Mouse (Mus musculus) hindbrain, embryonic 13.5 days (tissue): ENCODE results near the gene Myh7b. TPM values are rescaled to one million over a fixed set of nuclear protein-coding genes. Genes with fewer than 3 reads are reported as not detected.
"Not testable (repeated sequence)": the region's sequence is repeated elsewhere in the genome, so short reads cannot be mapped to it uniquely, and the experiment has no call there.

Experiments
- ATAC-seq: fragments of 200-750 bp; cut with Nextera tagmentation; 2 replicates; pipeline ENCODE4 v1.8.0; 2017; ENCODE audit warnings: moderate TSS enrichment; ENCODE audit not compliant: low FRiP score
- H3K27ac ChIP-seq: fragments of 300-500 bp; sonication (generic); 2 replicates; pipeline ENCODE4 v1.5.1; 2015; ENCODE audit warnings: inconsistent platforms, mild to moderate bottlenecking, moderate library complexity
- H3K27me3 ChIP-seq: fragments of 300-500 bp; sonication (generic); 2 replicates; pipeline ENCODE4 v1.6.1; 2015; ENCODE audit warnings: mild to moderate bottlenecking, inconsistent platforms
- H3K36me3 ChIP-seq: fragments of 300-500 bp; sonication (generic); 2 replicates; pipeline ENCODE4 v1.6.1; 2015; ENCODE audit warnings: mild to moderate bottlenecking, inconsistent platforms
- H3K4me1 ChIP-seq: fragments of 300-500 bp; sonication (generic); replicated peaks from 2 replicates; pipeline ENCODE4 v1.6.1; 2015; ENCODE audit warnings: inconsistent platforms
- H3K4me2 ChIP-seq: fragments of 300-500 bp; sonication (generic); 2 replicates; pipeline ENCODE4 v1.6.1; 2015; ENCODE audit warnings: inconsistent platforms, mild to moderate bottlenecking, moderate library complexity
- H3K4me3 ChIP-seq: fragments of 300-500 bp; sonication (generic); 2 replicates; pipeline ENCODE4 v1.5.1; 2015; ENCODE audit warnings: mild to moderate bottlenecking, inconsistent platforms
- H3K9ac ChIP-seq: fragments of 300-500 bp; sonication (generic); 2 replicates; pipeline ENCODE4 v1.6.1; 2015; ENCODE audit warnings: mild to moderate bottlenecking, inconsistent platforms
- H3K9me3 ChIP-seq: fragments of 300-500 bp; sonication (generic); 2 replicates; pipeline ENCODE4 v1.6.1; 2016; ENCODE audit warnings: inconsistent platforms
- WGBS: fragments of 180-500 bp; shearing (Covaris S2); methylation state at CpG from one replicate; pipeline ENCODE4 v1.1.7; 2015; 5-methylcytosine and 5-hydroxymethylcytosine counted together
- polyA plus RNA-seq: library from polyadenylated mRNA; unstranded; fragments of >200 nt; fragmentation: Nextera tagmentation; extraction: Ambion mirVana; gene quantifications from 2 replicates; pipeline ENCODE4 v1.2.1, GENCODE M21; 2015

Gene Myh7b
- polyA plus RNA-seq, 1 experiment from 2014 or later = 0.82 TPM

GRCm38 (mm10) chr2:155585082-155585481 is 25.9 kb upstream of the Myh7b start:
- 86% methylated on average over 9 of the region's 9 CpGs for WGBS
- no peak overlapping the region for H3K4me3 ChIP-seq
- H3K36me3 ChIP-seq = no peaks in the 10 kb centered on the region

GRCm38 (mm10) chr2:155585486-155585885 is 25.5 kb upstream of the Myh7b start:
- 68% methylated on average over 10 of the region's 10 CpGs for WGBS
- Histone ChIP-seq H3K4me3 (no peak overlapping the region), H3K27ac (no peak overlapping the region), H3K4me1 (no peaks in the 10 kb centered on the region), H3K36me3 (no peaks in the 10 kb centered on the region), H3K9ac (no peak overlapping the region), H3K9me3 (no peaks in the 10 kb centered on the region), H3K4me2 (no peak overlapping the region), H3K27me3 (no peaks in the 10 kb centered on the region)
- ATAC-seq = no peak

More at GRCm38 (mm10) chr2:155585082-155585481, 25.9 kb upstream of the Myh7b start:
- H3K4me2 ChIP-seq = no peak overlapping the region
- H3K27me3 ChIP-seq = no peaks in the 10 kb centered on the region
- no peaks in the 10 kb centered on the region for H3K9me3 ChIP-seq
- H3K9ac ChIP-seq = no peak overlapping the region
- no peak for ATAC-seq
- H3K27ac ChIP-seq = no peak overlapping the region
- H3K4me1 ChIP-seq = no peaks in the 10 kb centered on the region

GRCm38 (mm10) chr2:155588136-155588535 is 22.9 kb upstream of the Myh7b start:
- Histone ChIP-seq H3K9me3 (no peaks in the 10 kb centered on the region), H3K4me1 (peaks cover 15% of the 10 kb centered on the region), H3K27ac (no peak overlapping the region), H3K36me3 (no peaks in the 10 kb centered on the region), H3K4me2 (no peak overlapping the region), H3K9ac (no peak overlapping the region), H3K4me3 (no peak overlapping the region), H3K27me3 (no peaks in the 10 kb centered on the region)
- no peak for ATAC-seq
- WGBS = 88% methylated on average over 3 of the region's 3 CpGs

GRCm38 (mm10) chr2:155589521-155589920 is 21.5 kb upstream of the Myh7b start:
- Histone ChIP-seq H3K4me3 (no peak overlapping the region), H3K27ac (no peak overlapping the region), H3K9ac (no peak overlapping the region), H3K9me3 (no peaks in the 10 kb centered on the region), H3K4me1 (peaks cover 17% of the 10 kb centered on the region), H3K27me3 (no peaks in the 10 kb centered on the region), H3K36me3 (no peaks in the 10 kb centered on the region), H3K4me2 (no peak overlapping the region)
- WGBS = 73% methylated on average over 6 of the region's 6 CpGs
- ATAC-seq = no peak

GRCm38 (mm10) chr2:155590876-155591275 is 20.1 kb upstream of the Myh7b start:
- WGBS = 93% methylated on average over 2 of the region's 2 CpGs
- no peaks in the 10 kb centered on the region for H3K36me3 ChIP-seq
- no peak for ATAC-seq
- no peaks in the 10 kb centered on the region for H3K9me3 ChIP-seq
- no peak overlapping the region for H3K4me2 ChIP-seq
- H3K4me1 ChIP-seq = peaks cover 17% of the 10 kb centered on the region
- no peak overlapping the region for H3K27ac ChIP-seq
- H3K27me3 ChIP-seq = peaks cover 5% of the 10 kb centered on the region; the same call in 1 of the 2 replicates
- 0 out of 2 replicates have a peak overlapping the region, but pooled peaks have one; percentile 6 for H3K9ac ChIP-seq
- no peak overlapping the region for H3K4me3 ChIP-seq

- H3K9me3 ChIP-seq = no peaks in the 10 kb centered on the region
- H3K4me3 ChIP-seq = peak overlapping the region; percentile 52
- H3K9ac ChIP-seq = peak overlapping the region; percentile 75
- peaks cover 17% of the 10 kb centered on the region for H3K4me1 ChIP-seq
- H3K36me3 ChIP-seq = no peaks in the 10 kb centered on the region
- peak overlapping the region; percentile 85; the same call in 1 of the 2 replicates for H3K27ac ChIP-seq
- no peak for ATAC-seq
- peak overlapping the region; percentile 79 for H3K4me2 ChIP-seq
- 9% methylated on average over 6 of the region's 6 CpGs for WGBS
- peaks cover 9% of the 10 kb centered on the region; the same call in 1 of the 2 replicates for H3K27me3 ChIP-seq
Observed at GRCm38 (mm10) chr2:155591676-155592075, 19.3 kb upstream of the Myh7b start.

- Histone ChIP-seq H3K27ac (peak within 1 kb of the TSS; percentile 85), H3K9ac (peak within 1 kb of the TSS; percentile 75), H3K36me3 (no peaks in the 10 kb centered on the region), H3K4me3 (peak within 1 kb of the TSS; percentile 52), H3K27me3 (peaks cover 9% of the 10 kb centered on the region; the same call in 1 of the 2 replicates), H3K4me2 (peak within 1 kb of the TSS; percentile 79), H3K9me3 (no peaks in the 10 kb centered on the region), H3K4me1 (peaks cover 17% of the 10 kb centered on the region)
- ATAC-seq = peak; percentile 91
- under 1% methylated on average over 53 of the region's 53 CpGs for WGBS
Observed at GRCm38 (mm10) chr2:155592137-155592853, 18.7 kb upstream of the Myh7b start, which contains the start of gene Gss. Gss (minus strand) TSS chr2:155592810.

GRCm38 (mm10) chr2:155592854-155593283 is 18.1 kb upstream of the Myh7b start:
- peak; percentile 95; the same call in 1 of the 2 replicates for ATAC-seq
- peak overlapping the region; percentile 75 for H3K9ac ChIP-seq
- H3K4me2 ChIP-seq = peak overlapping the region; percentile 79
- H3K27ac ChIP-seq = peak overlapping the region; percentile 72
- H3K4me1 ChIP-seq = peaks cover 17% of the 10 kb centered on the region
- peak overlapping the region; percentile 52 for H3K4me3 ChIP-seq
- H3K9me3 ChIP-seq = no peaks in the 10 kb centered on the region
- H3K27me3 ChIP-seq = peaks cover 12% of the 10 kb centered on the region; the same call in 1 of the 2 replicates
- no peaks in the 10 kb centered on the region for H3K36me3 ChIP-seq
- under 1% methylated on average over 9 of the region's 9 CpGs for WGBS

GRCm38 (mm10) chr2:155595516-155595915 is 15.5 kb upstream of the Myh7b start:
- H3K27ac ChIP-seq = no peak overlapping the region
- 83% methylated on average over 6 of the region's 6 CpGs for whole genome bisulfite sequencing
- peaks cover 12% of the 10 kb centered on the region; the same call in 1 of the 2 replicates for H3K27me3 ChIP-seq

GRCm38 (mm10) chr2:155603707-155604106 is 7.3 kb upstream of the Myh7b start:
- 58% methylated on average over 3 of the region's 3 CpGs for WGBS
- no peak overlapping the region for H3K4me2 ChIP-seq
- no peak overlapping the region for H3K4me3 ChIP-seq
- H3K36me3 ChIP-seq = no peaks in the 10 kb centered on the region
- H3K9ac ChIP-seq = no peak overlapping the region
- no peak for ATAC-seq
- no peaks in the 10 kb centered on the region for H3K4me1 ChIP-seq
- no peaks in the 10 kb centered on the region for H3K27me3 ChIP-seq
- H3K9me3 ChIP-seq = no peaks in the 10 kb centered on the region
- no peak overlapping the region for H3K27ac ChIP-seq

More at GRCm38 (mm10) chr2:155595516-155595915, 15.5 kb upstream of the Myh7b start:
- no peaks in the 10 kb centered on the region for H3K9me3 ChIP-seq
- H3K4me1 ChIP-seq = peaks cover 17% of the 10 kb centered on the region
- no peak overlapping the region for H3K4me2 ChIP-seq
- H3K9ac ChIP-seq = no peak overlapping the region
- H3K4me3 ChIP-seq = no peak overlapping the region
- ATAC-seq = no peak
- no peaks in the 10 kb centered on the region for H3K36me3 ChIP-seq

- Histone ChIP-seq H3K9me3 (no peaks in the 10 kb centered on the region), H3K4me2 (no peak overlapping the region), H3K27ac (no peak overlapping the region), H3K36me3 (no peaks in the 10 kb centered on the region), H3K9ac (no peak overlapping the region), H3K27me3 (no peaks in the 10 kb centered on the region), H3K4me1 (no peaks in the 10 kb centered on the region), H3K4me3 (no peak overlapping the region)
- ATAC-seq = no peak
- 69% methylated on average over 10 of the region's 10 CpGs for WGBS
Observed at GRCm38 (mm10) chr2:155604560-155605235, 6.3 kb upstream of the Myh7b start.

- 88% methylated on average over 4 of the region's 4 CpGs for WGBS
- not testable (repeated sequence) for H3K36me3 ChIP-seq, ATAC-seq, H3K4me1 ChIP-seq, H3K9ac ChIP-seq, H3K27me3 ChIP-seq, H3K9me3 ChIP-seq, H3K4me2 ChIP-seq, H3K4me3 ChIP-seq, H3K27ac ChIP-seq
Observed at GRCm38 (mm10) chr2:155605236-155605589, 5.8 kb upstream of the Myh7b start.
